Mouse (Mus musculus): Measurements from ENCODE around the gene Olfr190.
"Not testable (repeated sequence)": the region's sequence is repeated elsewhere in the genome, so short reads cannot be mapped to it uniquely, and the experiment has no call there.

Gene Olfr190

GRCm38 (mm10) chr16:59077905-59078304 is at the start of gene Olfr190:
Gene Olfr190, minus strand, starts transcription at chr16:59078005.
- DNase-seq (ENCODE audit: low read depth): no peak

- DNase-seq (ENCODE audit: low read depth): no peak
Measured at GRCm38 (mm10) chr16:59120969-59121368, 43.2 kb upstream of the Olfr190 start, which contains the start of gene Olfr194. Gene Olfr194, minus strand, starts transcription at chr16:59121069.

DNA sequence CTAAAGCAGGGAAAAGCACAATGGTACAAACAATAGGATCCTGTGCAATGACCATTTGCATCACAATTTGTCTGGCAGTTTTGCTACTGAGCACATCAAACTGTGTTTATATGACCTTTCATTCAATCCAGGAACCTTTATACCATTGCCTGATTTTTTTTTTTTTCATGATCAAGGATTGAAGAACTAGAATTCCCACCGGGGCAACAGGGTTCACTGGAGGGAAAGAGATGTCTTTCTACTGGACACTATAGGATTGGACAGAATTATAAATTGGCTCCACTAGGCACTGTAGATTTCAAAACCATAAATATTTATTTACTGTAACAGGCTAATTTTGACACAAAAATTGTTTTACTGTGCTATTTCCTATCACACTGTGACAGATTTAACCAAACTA is 34.0 kb upstream of the Olfr190 start, which contains the start of gene Olfr193:
TSS of gene Olfr193 (minus strand) at position 101 of the 400 bp plus-strand sequence.
- DNase-seq (ENCODE audit: low read depth): no peak

- not testable (repeated sequence) for DNase-seq (ENCODE audit: low read depth)
Measured at GRCm38 (mm10) chr16:59108522-59108921, 30.7 kb upstream of the Olfr190 start.

GRCm38 (mm10) chr16:59105312-59105711 is 27.5 kb upstream of the Olfr190 start:
- DNase-seq (ENCODE audit: low read depth): no peak

- not testable (repeated sequence) for DNase-seq (ENCODE audit: low read depth)
Measured at GRCm38 (mm10) chr16:59089722-59090121, 11.9 kb upstream of the Olfr190 start, which contains the start of gene Olfr191. Gene Olfr191, minus strand, starts transcription at chr16:59089822.

DNA sequence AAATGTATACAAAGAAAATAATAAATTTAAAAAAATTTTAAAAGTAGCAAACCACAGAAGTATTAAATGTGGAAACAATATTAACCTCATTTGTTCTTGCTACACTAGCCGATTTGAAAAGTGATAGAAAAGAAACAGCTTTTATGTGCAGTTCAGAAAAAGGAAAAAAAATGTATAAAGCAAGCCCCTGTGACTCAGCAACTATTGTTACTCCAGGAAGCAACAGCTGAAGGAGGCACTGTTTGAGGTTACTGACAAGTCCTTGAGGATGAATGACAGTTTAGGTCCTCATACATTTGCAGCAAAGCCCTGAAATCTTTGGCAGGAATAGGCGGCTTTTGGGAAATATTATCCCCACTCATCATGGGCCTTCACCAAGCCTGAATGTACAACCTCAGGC is 3.3 kb upstream of the Olfr190 start:
- not testable (repeated sequence) for DNase-seq (ENCODE audit: low read depth)

DNA sequence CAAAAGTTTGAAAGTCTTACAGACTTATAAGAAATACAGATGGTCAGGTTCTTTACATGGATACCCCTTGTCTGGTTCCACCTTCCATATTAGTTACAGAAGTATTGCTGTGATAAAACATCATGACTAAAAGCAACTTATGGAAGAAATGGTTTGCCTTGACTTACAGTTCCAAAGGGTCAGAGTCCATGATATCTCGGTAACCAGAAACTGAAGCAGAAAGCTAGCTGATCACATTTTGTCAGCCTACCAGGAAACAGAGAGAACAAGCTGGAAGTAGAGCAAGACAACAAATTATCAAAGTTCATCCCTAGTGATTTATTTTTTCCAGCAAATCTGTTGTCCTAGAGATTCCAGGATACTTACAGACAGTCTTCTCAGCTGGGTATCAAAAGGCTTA is 4.3 kb downstream of the Olfr190 start:
- no peak for DNase-seq (ENCODE audit: low read depth)

GRCm38 (mm10) chr16:59071755-59072154 is 6.0 kb downstream of the Olfr190 start:
- no peak for DNase-seq (ENCODE audit: low read depth)

- not testable (repeated sequence) for DNase-seq (ENCODE audit: low read depth)
Measured at GRCm38 (mm10) chr16:59062411-59062810, 15.4 kb downstream of the Olfr190 start.

DNA sequence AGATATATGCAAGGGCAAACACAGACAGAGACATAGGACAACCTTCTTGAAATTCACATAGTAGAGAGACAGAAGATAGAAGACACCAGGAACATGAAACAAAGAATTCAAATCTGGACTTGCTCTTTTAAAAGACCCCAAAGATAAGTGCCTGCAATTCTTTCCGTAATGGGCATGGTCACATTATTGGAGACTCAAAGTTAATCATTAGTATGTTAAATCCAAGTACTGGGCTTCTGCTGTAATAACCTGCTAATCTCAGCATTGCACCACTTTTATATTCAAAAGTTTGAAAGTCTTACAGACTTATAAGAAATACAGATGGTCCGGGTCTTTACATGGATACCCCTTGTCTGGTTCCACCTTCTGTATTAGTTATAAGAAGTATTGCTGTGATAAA is 28.5 kb downstream of the Olfr190 start:
- not testable (repeated sequence) for DNase-seq (ENCODE audit: low read depth)

- no peak for DNase-seq (ENCODE audit: low read depth)
Measured at GRCm38 (mm10) chr16:59048860-59049259, 28.9 kb downstream of the Olfr190 start.

GRCm38 (mm10) chr16:59047579-59047978 is 30.2 kb downstream of the Olfr190 start:
- no peak for DNase-seq (ENCODE audit: low read depth)

DNA sequence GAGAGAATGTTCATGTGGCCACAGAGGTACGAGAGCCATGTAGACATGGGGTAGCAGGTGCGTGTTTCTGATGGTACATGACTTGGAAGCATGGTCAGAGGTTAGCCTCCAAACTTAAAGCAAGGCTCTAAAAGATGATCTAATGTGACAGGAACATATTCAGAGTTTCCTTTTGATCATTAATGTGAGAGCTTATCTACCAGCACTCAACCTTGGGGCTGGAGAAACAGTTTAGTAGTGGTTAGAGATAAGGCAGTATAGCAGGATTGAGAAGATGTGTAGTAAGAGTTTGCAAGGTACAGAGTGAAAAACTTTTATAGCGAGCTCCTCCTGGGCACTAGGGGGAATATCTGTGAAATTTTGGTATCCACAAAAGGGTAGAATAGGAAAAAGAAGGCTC is 32.0 kb downstream of the Olfr190 start:
- DNase-seq (ENCODE audit: low read depth): no peak

GRCm38 (mm10) chr16:59039710-59040109 is 38.1 kb downstream of the Olfr190 start, which contains the start of gene Olfr187:
Gene Olfr187, minus strand, starts transcription at chr16:59039767.
- no peak for DNase-seq (ENCODE audit: low read depth)

DNA sequence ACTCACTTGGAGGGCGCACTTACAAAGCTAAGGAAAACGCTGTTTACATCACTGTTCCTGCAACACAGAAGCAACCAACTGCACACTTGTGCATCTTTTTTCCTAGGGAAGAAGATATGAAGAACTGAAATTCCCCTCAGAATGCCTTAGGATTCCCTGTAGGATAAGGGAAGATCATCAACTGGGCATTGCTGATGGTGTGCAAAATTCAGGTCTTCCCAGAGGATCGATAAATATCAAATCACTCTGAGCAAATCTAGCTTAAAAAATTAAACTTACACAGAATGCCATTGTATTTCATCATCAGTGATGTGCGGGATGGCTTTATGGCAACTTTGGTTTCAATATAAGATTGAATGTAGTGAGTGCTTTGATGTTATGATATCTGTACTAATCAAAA is 47.6 kb downstream of the Olfr190 start, which contains the start of gene Olfr186:
TSS of gene Olfr186 (minus strand) at position 101 of the 400 bp plus-strand sequence.
- no peak for DNase-seq (ENCODE audit: low read depth)
